Mouse (Mus musculus) adipose tissue, adult 10 weeks (tissue): Measurements from ENCODE around the gene Calml4. TPM values are rescaled to one million over a fixed set of nuclear protein-coding genes. Genes with fewer than 3 reads are reported as not detected.

Experiments used
- polyA plus RNA-seq: library from polyadenylated mRNA; stranded (reverse); fragments of 350-450 nt; fragmentation: Illumina TruSeq; extraction: RNeasy Lipid Tissue Mini Kit (QIAGEN cat#74804); gene quantifications from one replicate; pipeline ENCODE4 v1.2.3, GENCODE M21; 2014; ENCODE audit warnings: low read depth, low replicate concordance

Calml4 gene
- 41.8 TPM for polyA plus RNA-seq

GRCm38 (mm10) chr9:62857719-62858261 is at the start of gene Calml4:
TSS of gene Calml4 (plus strand) at chr9:62858080.

DNA sequence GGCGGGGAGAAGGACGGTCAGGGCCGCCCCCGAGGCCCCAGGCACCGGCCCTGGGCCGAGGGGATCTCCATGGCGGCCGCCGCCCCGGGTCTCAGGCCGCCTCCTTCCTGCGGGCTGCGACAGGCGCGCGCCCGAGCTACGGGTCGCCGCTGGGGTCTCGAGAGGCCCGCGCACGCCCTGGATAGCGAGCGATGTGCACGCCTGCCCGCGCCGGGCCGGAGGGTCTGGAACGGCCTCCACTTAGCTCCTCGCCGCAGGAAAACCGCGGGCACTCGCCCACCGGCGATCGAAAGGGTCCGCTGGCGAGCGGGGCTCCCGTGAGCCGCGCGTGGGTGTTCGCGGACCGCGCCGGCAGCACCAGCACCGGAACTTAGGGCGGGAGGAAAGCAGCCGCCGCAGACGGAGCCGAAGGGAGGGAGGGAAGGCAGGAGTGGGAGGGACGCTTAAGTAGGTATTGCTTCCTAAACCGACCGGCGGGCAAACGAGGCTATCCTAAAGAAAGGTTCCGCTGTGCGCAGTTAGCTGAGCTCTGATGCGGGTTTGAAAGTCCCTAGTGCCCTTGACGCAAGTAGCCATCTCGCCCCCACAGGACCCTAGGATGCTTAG is 46.3 kb upstream of the Calml4 start, which contains the start of gene Fem1b:
Fem1b (minus strand) TSS at position 419 of the 606 bp plus-strand sequence.

GRCm38 (mm10) chr9:62838506-62839171 is 19.2 kb upstream of the Calml4 start, which contains the start of gene Cln6:
TSS of gene Cln6 (plus strand) at chr9:62838785.

Other genes starting within 250 kb of the Calml4 start
- gene Itga11, start 180.3 kb upstream of the Calml4 start, polyA plus RNA-seq, result 2.7 TPM
- gene Fem1b, start 46.1 kb upstream of the Calml4 start, polyA plus RNA-seq, result 13.5 TPM
- gene Cln6, start 19.3 kb upstream of the Calml4 start, polyA plus RNA-seq, result 25.7 TPM
- gene Pias1, start 129.8 kb downstream of the Calml4 start, polyA plus RNA-seq, result 28.7 TPM